Mouse (Mus musculus): ENCODE results near the gene Trim14. TPM values are rescaled to one million over a fixed set of nuclear protein-coding genes. Genes with fewer than 3 reads are reported as not detected.

The Trim14 gene
- polyA plus RNA-seq, 1 experiment from 2014 or later: 5.2 TPM

- Histone ChIP-seq H3K9ac (replicated peaks; ENCODE audit: low read depth) (no peak overlapping the region), H3K4me3 (ENCODE audit: low read depth, low read length) (no peak overlapping the region), H3K4me2 (replicated peaks; ENCODE audit: low read depth, low read length) (no peak overlapping the region), H3K36me3 (ENCODE audit: insufficient read depth, low read length) (no peaks in the 10 kb centered on the region), H3K27me3 (replicated peaks; ENCODE audit: insufficient read depth, low read length) (no peaks in the 10 kb centered on the region), H3K4me1 (ENCODE audit: insufficient read depth, low read depth, low read length) (no peaks in the 10 kb centered on the region), H3K27ac (ENCODE audit: low read length) (no peak overlapping the region), H3K9me3 (ENCODE audit: low read length) (no peaks in the 10 kb centered on the region)
- DNase-seq (ENCODE audit: low spot score): no peak
- no peak for TF ChIP-seq CTCF (IDR thresholded peaks at IDR 0.05)
- TF ChIP-seq EP300 (IDR thresholded peaks at IDR 0.05): no peak
- ATAC-seq: no peak
- WGBS: 40% methylated on average over 5 of the region's 5 CpGs
Measured at GRCm38 (mm10) chr4:46569671-46570070, 33.7 kb upstream of the Trim14 start.

GRCm38 (mm10) chr4:46568169-46568568 lies 32.2 kb upstream of the Trim14 start:
- TF ChIP-seq EP300 (IDR thresholded peaks at IDR 0.05): no peak
- no peak for TF ChIP-seq CTCF (IDR thresholded peaks at IDR 0.05)
- H3K27me3 ChIP-seq (replicated peaks; ENCODE audit: insufficient read depth, low read length): no peaks in the 10 kb centered on the region

GRCm38 (mm10) chr4:46566931-46567671 lies 31.2 kb upstream of the Trim14 start:
- Histone ChIP-seq H3K36me3 (ENCODE audit: insufficient read depth, low read length) (no peaks in the 10 kb centered on the region), H3K4me3 (ENCODE audit: low read depth, low read length) (no peak overlapping the region), H3K27me3 (replicated peaks; ENCODE audit: insufficient read depth, low read length) (no peaks in the 10 kb centered on the region), H3K9ac (replicated peaks; ENCODE audit: low read depth) (no peak overlapping the region), H3K9me3 (ENCODE audit: low read length) (no peaks in the 10 kb centered on the region), H3K4me1 (ENCODE audit: insufficient read depth, low read depth, low read length) (no peaks in the 10 kb centered on the region), H3K27ac (ENCODE audit: low read length) (no peak overlapping the region), H3K4me2 (replicated peaks; ENCODE audit: low read depth, low read length) (no peak overlapping the region)
- no peak for DNase-seq (ENCODE audit: low spot score)
- 78% methylated on average over 8 of the region's 8 CpGs for WGBS
- no peak for ATAC-seq
- no peak for TF ChIP-seq EP300 (IDR thresholded peaks at IDR 0.05)
- TF ChIP-seq CTCF (IDR thresholded peaks at IDR 0.05): no peak

More at GRCm38 (mm10) chr4:46568169-46568568, 32.2 kb upstream of the Trim14 start:
- Histone ChIP-seq H3K36me3 (ENCODE audit: insufficient read depth, low read length) (no peaks in the 10 kb centered on the region), H3K27ac (ENCODE audit: low read length) (no peak overlapping the region), H3K4me3 (ENCODE audit: low read depth, low read length) (no peak overlapping the region), H3K9me3 (ENCODE audit: low read length) (no peaks in the 10 kb centered on the region), H3K4me2 (replicated peaks; ENCODE audit: low read depth, low read length) (no peak overlapping the region), H3K4me1 (ENCODE audit: insufficient read depth, low read depth, low read length) (no peaks in the 10 kb centered on the region), H3K9ac (replicated peaks; ENCODE audit: low read depth) (no peak overlapping the region)
- 87% methylated on average over 8 of the region's 8 CpGs for WGBS
- DNase-seq (ENCODE audit: low spot score) (no peak), ATAC-seq (no peak)

- no peaks in the 10 kb centered on the region for H3K36me3 ChIP-seq (ENCODE audit: insufficient read depth, low read length)
Measured at GRCm38 (mm10) chr4:46565393-46565955, 29.5 kb upstream of the Trim14 start.

GRCm38 (mm10) chr4:46564247-46564646 lies 28.3 kb upstream of the Trim14 start:
- H3K4me3 ChIP-seq (ENCODE audit: low read depth, low read length): no peak overlapping the region
- WGBS: 80% methylated on average over 4 of the region's 4 CpGs
- H3K9ac ChIP-seq (replicated peaks; ENCODE audit: low read depth): no peak overlapping the region
- ATAC-seq (no peak), DNase-seq (ENCODE audit: low spot score) (no peak)
- H3K27me3 ChIP-seq (replicated peaks; ENCODE audit: insufficient read depth, low read length): no peaks in the 10 kb centered on the region
- no peak for TF ChIP-seq EP300 (IDR thresholded peaks at IDR 0.05)
- no peaks in the 10 kb centered on the region for H3K4me1 ChIP-seq (ENCODE audit: insufficient read depth, low read depth, low read length)
- no peak overlapping the region for H3K4me2 ChIP-seq (replicated peaks; ENCODE audit: low read depth, low read length)
- H3K9me3 ChIP-seq (ENCODE audit: low read length): no peaks in the 10 kb centered on the region
- no peaks in the 10 kb centered on the region for H3K36me3 ChIP-seq (ENCODE audit: insufficient read depth, low read length)
- no peak overlapping the region for H3K27ac ChIP-seq (ENCODE audit: low read length)

More at GRCm38 (mm10) chr4:46565393-46565955, 29.5 kb upstream of the Trim14 start:
- Histone ChIP-seq H3K27me3 (replicated peaks; ENCODE audit: insufficient read depth, low read length) (no peaks in the 10 kb centered on the region), H3K9ac (replicated peaks; ENCODE audit: low read depth) (no peak overlapping the region), H3K27ac (ENCODE audit: low read length) (no peak overlapping the region), H3K4me2 (replicated peaks; ENCODE audit: low read depth, low read length) (no peak overlapping the region), H3K9me3 (ENCODE audit: low read length) (no peaks in the 10 kb centered on the region), H3K4me3 (ENCODE audit: low read depth, low read length) (no peak overlapping the region), H3K4me1 (ENCODE audit: insufficient read depth, low read depth, low read length) (no peaks in the 10 kb centered on the region)
- 85% methylated on average over 4 of the region's 4 CpGs for WGBS
- TF ChIP-seq EP300 (IDR thresholded peaks at IDR 0.05) (no peak), CTCF (IDR thresholded peaks at IDR 0.05) (no peak)
- no peak for ATAC-seq
- no peak for DNase-seq (ENCODE audit: low spot score)

- Histone ChIP-seq H3K36me3 (ENCODE audit: insufficient read depth, low read length) (no peaks in the 10 kb centered on the region), H3K4me3 (ENCODE audit: low read depth, low read length) (no peak overlapping the region)
Measured at GRCm38 (mm10) chr4:46563847-46564246, 27.9 kb upstream of the Trim14 start.

More at GRCm38 (mm10) chr4:46563847-46564246, 27.9 kb upstream of the Trim14 start:
- WGBS: 45% methylated on average over 10 of the region's 10 CpGs
- no peaks in the 10 kb centered on the region for H3K9me3 ChIP-seq (ENCODE audit: low read length)
- TF ChIP-seq EP300 (IDR thresholded peaks at IDR 0.05) (no peak), CTCF (IDR thresholded peaks at IDR 0.05) (no peak)
- DNase-seq (ENCODE audit: low spot score): peak; percentile 58
- ATAC-seq: peak; percentile 71
- H3K9ac ChIP-seq (replicated peaks; ENCODE audit: low read depth): no peak overlapping the region
- no peaks in the 10 kb centered on the region for H3K4me1 ChIP-seq (ENCODE audit: insufficient read depth, low read depth, low read length)
- no peak overlapping the region for H3K4me2 ChIP-seq (replicated peaks; ENCODE audit: low read depth, low read length)
- no peak overlapping the region for H3K27ac ChIP-seq (ENCODE audit: low read length)
- H3K27me3 ChIP-seq (replicated peaks; ENCODE audit: insufficient read depth, low read length): no peaks in the 10 kb centered on the region
